Mouse (Mus musculus) neutrophil, adult 5-6 weeks (primary cell): ENCODE results near the gene Colq. TPM values are rescaled to one million over a fixed set of nuclear protein-coding genes. Genes with fewer than 3 reads are reported as not detected.

ENCODE experiments used
- ATAC-seq: fragments of 151-379, 151-347 bp; 2 replicates; pipeline ENCODE4 v1.8.0; 2017; ENCODE audit warnings: mild to moderate bottlenecking, moderate TSS enrichment; ENCODE audit not compliant: insufficient number of reproducible peaks, poor library complexity, low FRiP score, severe bottlenecking; ENCODE audit errors: extremely low read depth
- total RNA-seq: library from RNA; stranded (forward); fragments of 200-1000 nt; gene quantifications from 2 replicates; pipeline ENCODE4 v1.2.3, GENCODE M21; 2017

Gene Colq
- total RNA-seq, 1 experiment from 2014 or later = 2.0 TPM

GRCm38 (mm10) chr14:31486465-31486864 is 104.7 kb downstream of the Colq start:
- no peak for ATAC-seq

GRCm38 (mm10) chr14:31482417-31482816 is 108.7 kb downstream of the Colq start:
- no peak for ATAC-seq

- ATAC-seq = no peak
Observed at GRCm38 (mm10) chr14:31473297-31473696, 117.8 kb downstream of the Colq start.

Other genes starting within 250 kb of the Colq start
- gene Sh3bp5, start 155.3 kb downstream of the Colq start, total RNA-seq = 110 and 118 TPM in 2 replicates
- 24.8 and 29.2 TPM in 2 replicates for gene Eaf1, start 96.9 kb downstream of the Colq start, total RNA-seq
- 40.3 and 49.4 TPM in 2 replicates for gene Mettl6, start 96.3 kb downstream of the Colq start, total RNA-seq
- not detected in 2 replicates for gene Gm49387, start 49.5 kb upstream of the Colq start, total RNA-seq
- 8.3 and 14.0 TPM in 2 replicates for gene Btd, start 49.7 kb upstream of the Colq start, total RNA-seq
- 19.1 and 21.9 TPM in 2 replicates for gene Hacl1, start 49.9 kb upstream of the Colq start, total RNA-seq
- gene Ankrd28, start 239.3 kb upstream of the Colq start, total RNA-seq = 21.4 and 26.0 TPM in 2 replicates